Mouse (Mus musculus) midbrain, embryonic 12.5 days (tissue): Measurements from ENCODE around the gene Nemp1. TPM values are rescaled to one million over a fixed set of nuclear protein-coding genes. Genes with fewer than 3 reads are reported as not detected.

ENCODE experiments used
- ATAC-seq: fragments of 200-750 bp; cut with Nextera tagmentation; 2 replicates; pipeline ENCODE4 v1.8.0; 2017; ENCODE audit warnings: low read depth, moderate TSS enrichment, moderate library complexity; ENCODE audit not compliant: low FRiP score
- H3K27ac ChIP-seq: fragments of 300-500 bp; sonication (generic); replicated peaks from 2 replicates; pipeline ENCODE4 v1.5.1; 2016; ENCODE audit warnings: mild to moderate bottlenecking
- H3K27me3 ChIP-seq: fragments of 300-500 bp; sonication (generic); 2 replicates; pipeline ENCODE4 v1.6.1; 2016; ENCODE audit warnings: mild to moderate bottlenecking
- H3K36me3 ChIP-seq: fragments of 300-500 bp; sonication (generic); 2 replicates; pipeline ENCODE4 v1.6.1; 2016
- H3K4me1 ChIP-seq: fragments of 300-500 bp; sonication (generic); 2 replicates; pipeline ENCODE4 v1.6.1; 2016
- H3K4me2 ChIP-seq: fragments of 300-500 bp; sonication (generic); replicated peaks from 2 replicates; pipeline ENCODE4 v1.6.1; 2016; ENCODE audit warnings: mild to moderate bottlenecking, moderate library complexity
- H3K4me3 ChIP-seq: fragments of 300-500 bp; sonication (generic); 2 replicates; pipeline ENCODE4 v1.5.1; 2016; ENCODE audit warnings: mild to moderate bottlenecking
- H3K9ac ChIP-seq: fragments of 300-500 bp; sonication (generic); replicated peaks from 2 replicates; pipeline ENCODE4 v1.6.1; 2016; ENCODE audit warnings: mild to moderate bottlenecking, moderate library complexity
- H3K9me3 ChIP-seq: fragments of 300-500 bp; sonication (generic); 2 replicates; pipeline ENCODE4 v1.6.1; 2016; ENCODE audit warnings: mild to moderate bottlenecking
- WGBS: fragments of 180-500 bp; shearing (Covaris S2); methylation state at CpG from one replicate; pipeline ENCODE4 v1.1.7; 2016; 5-methylcytosine and 5-hydroxymethylcytosine counted together
- polyA plus RNA-seq: library from polyadenylated mRNA; unstranded; fragments of >200 nt; fragmentation: Nextera tagmentation; extraction: Ambion mirVana; gene quantifications from 2 replicates; pipeline ENCODE4 v1.2.1, GENCODE M21; 2016

Gene Nemp1
- polyA plus RNA-seq, 1 experiment from 2014 or later, result 10.3 TPM

- no peak overlapping the region for H3K4me3 ChIP-seq
- no peak overlapping the region for H3K27ac ChIP-seq
Measured at GRCm38 (mm10) chr10:127736266-127736665, 69.6 kb downstream of the Nemp1 start.

GRCm38 (mm10) chr10:127736916-127737315 is 70.2 kb downstream of the Nemp1 start:
- Histone ChIP-seq H3K36me3 (peaks cover 6% of the 10 kb centered on the region), H3K4me2 (no peak overlapping the region), H3K4me3 (no peak overlapping the region), H3K9me3 (no peaks in the 10 kb centered on the region), H3K9ac (no peak overlapping the region), H3K4me1 (peaks cover 14% of the 10 kb centered on the region), H3K27ac (no peak overlapping the region), H3K27me3 (peaks cover 9% of the 10 kb centered on the region; the same call in 1 of the 2 replicates)
- no peak for ATAC-seq
- WGBS, result 76% methylated on average over 4 of the region's 4 CpGs

More at GRCm38 (mm10) chr10:127736266-127736665, 69.6 kb downstream of the Nemp1 start:
- no peaks in the 10 kb centered on the region; the same call in 1 of the 2 replicates for H3K36me3 ChIP-seq
- WGBS, result 85% methylated on average over 2 of the region's 2 CpGs
- peaks cover 15% of the 10 kb centered on the region for H3K4me1 ChIP-seq
- no peak overlapping the region for H3K9ac ChIP-seq
- H3K4me2 ChIP-seq, result no peak overlapping the region
- H3K27me3 ChIP-seq, result peaks cover 9% of the 10 kb centered on the region; the same call in 1 of the 2 replicates
- H3K9me3 ChIP-seq, result no peaks in the 10 kb centered on the region
- no peak for ATAC-seq

- H3K27me3 ChIP-seq, result peaks cover 6% of the 10 kb centered on the region; the same call in 1 of the 2 replicates
Measured at GRCm38 (mm10) chr10:127737552-127737951, 70.9 kb downstream of the Nemp1 start.

GRCm38 (mm10) chr10:127738151-127738882 is 71.6 kb downstream of the Nemp1 start:
- no peak overlapping the region for H3K4me3 ChIP-seq
- H3K36me3 ChIP-seq, result peaks cover 20% of the 10 kb centered on the region
- peaks cover 14% of the 10 kb centered on the region for H3K4me1 ChIP-seq
- H3K27ac ChIP-seq, result no peak overlapping the region
- H3K27me3 ChIP-seq, result peaks cover 4% of the 10 kb centered on the region; the same call in 1 of the 2 replicates
- no peak for ATAC-seq
- H3K9ac ChIP-seq, result no peak overlapping the region
- H3K4me2 ChIP-seq, result no peak overlapping the region
- no peaks in the 10 kb centered on the region for H3K9me3 ChIP-seq
- WGBS, result 56% methylated on average over 13 of the region's 13 CpGs

More at GRCm38 (mm10) chr10:127737552-127737951, 70.9 kb downstream of the Nemp1 start:
- no peak for ATAC-seq
- no peak overlapping the region for H3K9ac ChIP-seq
- H3K4me1 ChIP-seq, result peaks cover 14% of the 10 kb centered on the region
- WGBS, result 23% methylated on average over 2 of the region's 2 CpGs
- no peak overlapping the region for H3K27ac ChIP-seq
- peaks cover 13% of the 10 kb centered on the region for H3K36me3 ChIP-seq
- no peak overlapping the region for H3K4me2 ChIP-seq
- H3K4me3 ChIP-seq, result no peak overlapping the region
- no peaks in the 10 kb centered on the region for H3K9me3 ChIP-seq

GRCm38 (mm10) chr10:127739083-127739660 is 72.5 kb downstream of the Nemp1 start, which contains the start of gene Zbtb39:
Zbtb39 (plus strand) TSS chr10:127739538.
- H3K9me3 ChIP-seq, result no peaks in the 10 kb centered on the region
- peak within 1 kb of the TSS; percentile 99 for H3K4me3 ChIP-seq
- peak within 1 kb of the TSS; percentile 76 for H3K4me2 ChIP-seq
- peak; percentile 89 for ATAC-seq
- H3K4me1 ChIP-seq, result peaks cover 14% of the 10 kb centered on the region
- WGBS, result 2% methylated on average over 25 of the region's 61 CpGs
- H3K27me3 ChIP-seq, result no peaks in the 10 kb centered on the region; the same call in 1 of the 2 replicates
- H3K27ac ChIP-seq, result peak within 1 kb of the TSS; percentile 78
- peaks cover 29% of the 10 kb centered on the region for H3K36me3 ChIP-seq
- H3K9ac ChIP-seq, result peak within 1 kb of the TSS; percentile 98

- H3K36me3 ChIP-seq, result peaks cover 34% of the 10 kb centered on the region
- H3K4me2 ChIP-seq, result peak overlapping the region; percentile 76
- peak overlapping the region; percentile 78 for H3K27ac ChIP-seq
- peak overlapping the region; percentile 98 for H3K9ac ChIP-seq
- peak overlapping the region; percentile 99 for H3K4me3 ChIP-seq
- under 1% methylated on average over 50 of the region's 55 CpGs for WGBS
- no peaks in the 10 kb centered on the region; the same call in 1 of the 2 replicates for H3K27me3 ChIP-seq
- no peaks in the 10 kb centered on the region for H3K9me3 ChIP-seq
- peak; percentile 75 for ATAC-seq
- peaks cover 14% of the 10 kb centered on the region for H3K4me1 ChIP-seq
Measured at GRCm38 (mm10) chr10:127739661-127740161, 73.0 kb downstream of the Nemp1 start.

GRCm38 (mm10) chr10:127744661-127745060 is 78.0 kb downstream of the Nemp1 start:
- no peak for ATAC-seq
- 75% methylated on average over 5 of the region's 5 CpGs for WGBS
- peaks cover 18% of the 10 kb centered on the region for H3K4me1 ChIP-seq
- H3K9ac ChIP-seq, result no peak overlapping the region
- peaks cover 71% of the 10 kb centered on the region for H3K36me3 ChIP-seq
- no peak overlapping the region for H3K4me2 ChIP-seq
- no peak overlapping the region for H3K27ac ChIP-seq
- H3K9me3 ChIP-seq, result no peaks in the 10 kb centered on the region
- no peak overlapping the region for H3K4me3 ChIP-seq
- H3K27me3 ChIP-seq, result no peaks in the 10 kb centered on the region

- WGBS, result 83% methylated on average over 5 of the region's 5 CpGs
- H3K4me1 ChIP-seq, result peaks cover 10% of the 10 kb centered on the region
- no peak overlapping the region for H3K4me3 ChIP-seq
- peaks cover 71% of the 10 kb centered on the region for H3K36me3 ChIP-seq
- no peak overlapping the region for H3K27ac ChIP-seq
- H3K9ac ChIP-seq, result no peak overlapping the region
- no peaks in the 10 kb centered on the region for H3K27me3 ChIP-seq
- no peak overlapping the region for H3K4me2 ChIP-seq
- no peaks in the 10 kb centered on the region for H3K9me3 ChIP-seq
- ATAC-seq, result no peak
Measured at GRCm38 (mm10) chr10:127745886-127746285, 79.2 kb downstream of the Nemp1 start.

GRCm38 (mm10) chr10:127747254-127747653 is 80.6 kb downstream of the Nemp1 start:
- Histone ChIP-seq H3K9ac (no peak overlapping the region), H3K27ac (no peak overlapping the region), H3K4me2 (no peak overlapping the region), H3K4me1 (peaks cover 8% of the 10 kb centered on the region; the same call in 1 of the 2 replicates), H3K27me3 (no peaks in the 10 kb centered on the region), H3K9me3 (no peaks in the 10 kb centered on the region), H3K36me3 (peaks cover 61% of the 10 kb centered on the region), H3K4me3 (no peak overlapping the region)
- ATAC-seq, result no peak
- 95% methylated on average over 8 of the region's 8 CpGs for WGBS

- Histone ChIP-seq H3K36me3 (peaks cover 43% of the 10 kb centered on the region), H3K4me2 (no peak overlapping the region; the same call in 1 of the 2 replicates), H3K4me1 (peaks cover 8% of the 10 kb centered on the region; the same call in 1 of the 2 replicates), H3K9me3 (no peaks in the 10 kb centered on the region), H3K4me3 (no peak overlapping the region), H3K9ac (no peak overlapping the region), H3K27me3 (no peaks in the 10 kb centered on the region), H3K27ac (no peak overlapping the region)
- WGBS, result 11% methylated on average over 7 of the region's 8 CpGs
- no peak for ATAC-seq
Measured at GRCm38 (mm10) chr10:127748847-127749612, 82.3 kb downstream of the Nemp1 start.

GRCm38 (mm10) chr10:127750136-127750777 is 83.6 kb downstream of the Nemp1 start:
- Histone ChIP-seq H3K9ac (no peak overlapping the region), H3K9me3 (no peaks in the 10 kb centered on the region), H3K27ac (no peak overlapping the region), H3K36me3 (peaks cover 31% of the 10 kb centered on the region), H3K4me2 (peak overlapping the region; percentile 38), H3K27me3 (no peaks in the 10 kb centered on the region), H3K4me3 (peak overlapping the region; percentile 27), H3K4me1 (peaks cover 8% of the 10 kb centered on the region; the same call in 1 of the 2 replicates)
- WGBS, result 54% methylated on average over 24 of the region's 24 CpGs
- ATAC-seq, result no peak
